Mouse (Mus musculus) stomach, embryonic 15.5 days (tissue): ENCODE results near the gene Pxn. TPM values are rescaled to one million over a fixed set of nuclear protein-coding genes. Genes with fewer than 3 reads are reported as not detected.

ENCODE experiments used
- ATAC-seq: fragments of 200-750 bp; cut with Nextera tagmentation; 2 replicates; pipeline ENCODE4 v1.8.0; 2017; ENCODE audit warnings: low read depth, moderate number of reproducible peaks, moderate TSS enrichment; ENCODE audit not compliant: insufficient read depth, low FRiP score
- H3K27ac ChIP-seq: fragments of 300-500 bp; sonication (generic); 2 replicates; pipeline ENCODE4 v1.5.1; 2015; ENCODE audit warnings: mild to moderate bottlenecking, inconsistent platforms
- H3K27me3 ChIP-seq: fragments of 300-500 bp; sonication (generic); replicated peaks from 2 replicates; pipeline ENCODE4 v1.6.1; 2015; ENCODE audit warnings: inconsistent platforms
- H3K36me3 ChIP-seq: fragments of 300-500 bp; sonication (generic); 2 replicates; pipeline ENCODE4 v1.6.1; 2015; ENCODE audit warnings: inconsistent platforms
- H3K4me1 ChIP-seq: fragments of 300-500 bp; sonication (generic); 2 replicates; pipeline ENCODE4 v1.6.1; 2015; ENCODE audit warnings: inconsistent platforms
- H3K4me2 ChIP-seq: fragments of 300-500 bp; sonication (generic); 2 replicates; pipeline ENCODE4 v1.6.1; 2015; ENCODE audit warnings: mild to moderate bottlenecking, inconsistent platforms
- H3K4me3 ChIP-seq: fragments of 300-500 bp; sonication (generic); replicated peaks from 2 replicates; pipeline ENCODE4 v1.5.1; 2015; ENCODE audit warnings: inconsistent platforms
- H3K9ac ChIP-seq: fragments of 300-500 bp; sonication (generic); 2 replicates; pipeline ENCODE4 v1.6.1; 2015; ENCODE audit warnings: inconsistent platforms
- H3K9me3 ChIP-seq: fragments of 300-500 bp; sonication (generic); 2 replicates; pipeline ENCODE4 v1.6.1; 2016; ENCODE audit warnings: inconsistent platforms
- WGBS: fragments of 180-500 bp; shearing (Covaris S2); methylation state at CpG from one replicate; pipeline ENCODE4 v1.1.7; 2015; 5-methylcytosine and 5-hydroxymethylcytosine counted together
- polyA plus RNA-seq: library from polyadenylated mRNA; unstranded; fragments of >200 nt; fragmentation: Nextera tagmentation; extraction: Ambion mirVana; gene quantifications from 2 replicates; pipeline ENCODE4 v1.2.1, GENCODE M21; 2015

The Pxn gene
- polyA plus RNA-seq, 1 experiment from 2014 or later = 37.0 TPM

DNA sequence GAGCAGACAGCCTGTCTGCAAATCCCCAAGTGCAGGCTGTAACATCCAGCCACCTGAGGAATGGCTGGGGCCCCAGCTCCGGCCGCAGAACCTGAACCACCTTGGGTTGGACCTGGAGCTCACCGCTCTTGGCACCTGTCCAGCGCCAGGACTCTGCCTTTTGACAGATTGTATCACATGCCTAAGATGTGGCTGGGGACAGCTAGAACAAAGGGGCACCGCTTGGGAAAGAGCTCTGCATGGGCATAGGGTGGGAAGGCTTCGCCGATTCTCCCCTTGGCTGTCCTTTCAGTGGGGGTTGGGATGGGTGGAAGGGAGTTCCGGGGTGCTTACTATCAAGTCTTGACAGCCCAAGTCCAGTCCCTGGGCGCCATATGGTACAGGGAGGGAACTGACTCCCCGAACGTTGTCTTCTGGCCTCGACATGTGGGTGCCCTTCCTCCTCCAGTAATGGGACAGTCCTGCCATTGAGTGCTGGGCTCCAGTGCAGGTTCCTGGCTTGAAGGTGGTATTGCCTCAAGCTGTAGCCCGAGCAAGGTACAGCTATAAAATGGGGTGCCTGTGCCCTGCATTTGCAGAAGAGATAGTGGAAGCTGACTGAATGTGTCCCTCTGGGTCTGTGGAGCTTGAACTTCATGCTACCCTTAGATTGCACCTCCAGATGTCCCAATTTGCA, 31.7 kb downstream of the Pxn start:
- no peak overlapping the region for H3K9ac ChIP-seq
- no peak overlapping the region for H3K4me3 ChIP-seq
- H3K36me3 ChIP-seq = no peaks in the 10 kb centered on the region
- peaks cover 51% of the 10 kb centered on the region for H3K4me1 ChIP-seq
- H3K27ac ChIP-seq = peak overlapping the region; percentile 21; the same call in 1 of the 2 replicates
- 53% methylated on average over 13 of the region's 13 CpGs for WGBS
- no peaks in the 10 kb centered on the region for H3K9me3 ChIP-seq
- H3K27me3 ChIP-seq = no peaks in the 10 kb centered on the region
- H3K4me2 ChIP-seq = peak overlapping the region; percentile 32; the same call in 1 of the 2 replicates
- no peak for ATAC-seq

DNA sequence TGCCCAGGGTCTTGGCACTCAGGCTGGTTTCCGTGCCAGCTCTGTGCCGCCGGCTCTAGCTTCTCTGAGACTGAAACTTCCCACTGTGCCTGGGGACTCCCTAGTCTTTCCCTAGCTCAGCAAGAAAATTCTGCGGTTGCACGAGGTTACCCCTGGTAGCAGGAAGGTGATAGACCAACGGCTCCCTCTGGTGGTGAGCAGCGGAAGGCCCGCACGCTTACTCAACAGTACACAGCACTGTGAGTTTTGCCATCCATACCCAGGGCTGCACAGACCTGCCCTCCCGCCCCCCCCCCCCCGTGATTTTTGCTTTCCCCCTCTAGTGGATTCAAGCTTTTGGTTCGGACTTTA, 32.2 kb downstream of the Pxn start:
- Histone ChIP-seq H3K9me3 (no peaks in the 10 kb centered on the region), H3K27ac (peak overlapping the region; percentile 21; the same call in 1 of the 2 replicates), H3K9ac (no peak overlapping the region), H3K4me3 (no peak overlapping the region), H3K4me1 (peaks cover 51% of the 10 kb centered on the region), H3K36me3 (no peaks in the 10 kb centered on the region), H3K27me3 (no peaks in the 10 kb centered on the region), H3K4me2 (peak overlapping the region; percentile 32; the same call in 1 of the 2 replicates)
- peak; percentile 72 for ATAC-seq
- under 1% methylated on average over 11 of the region's 12 CpGs for WGBS

DNA sequence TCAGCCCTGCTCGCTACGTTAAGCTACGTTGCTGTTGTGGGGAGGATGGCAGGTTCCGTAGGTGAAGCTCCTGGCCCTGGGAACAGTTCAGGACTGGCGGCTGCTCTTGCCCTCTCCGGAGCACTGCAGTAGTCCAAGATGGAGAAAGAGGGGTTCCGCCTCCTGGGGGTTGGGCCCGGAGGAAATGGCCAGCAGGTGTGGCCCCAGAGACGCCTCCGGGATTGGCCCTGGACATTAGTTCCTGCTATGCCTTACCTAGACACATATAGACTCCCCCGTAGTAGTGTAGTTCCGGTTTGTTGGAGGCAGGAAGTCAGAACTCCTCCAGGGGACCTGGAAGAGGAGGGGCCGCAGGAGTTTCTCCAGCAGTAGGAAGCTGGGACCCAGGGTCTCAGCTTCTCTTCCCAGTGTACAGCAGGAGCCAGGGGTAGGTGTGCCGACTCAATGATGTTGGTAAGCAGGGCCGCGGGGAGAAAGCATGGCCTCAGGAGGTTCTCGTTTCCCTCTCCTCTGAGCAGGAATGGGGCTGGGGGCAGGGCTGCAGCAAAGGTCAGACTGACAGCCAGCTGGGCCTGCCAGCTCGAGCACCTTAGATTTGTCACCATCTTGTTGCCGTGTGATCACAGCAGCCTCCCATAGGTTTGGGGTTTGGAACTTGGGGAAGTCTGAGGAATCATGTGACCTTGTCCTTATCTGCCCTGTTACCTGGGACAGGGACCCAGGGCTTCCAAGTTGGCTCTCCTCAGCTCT, 36.3 kb downstream of the Pxn start:
- Histone ChIP-seq H3K9me3 (no peaks in the 10 kb centered on the region), H3K36me3 (peaks cover 15% of the 10 kb centered on the region), H3K4me2 (peak overlapping the region; percentile 41), H3K4me3 (peak overlapping the region; percentile 27), H3K9ac (peak overlapping the region; percentile 19; the same call in 1 of the 2 replicates), H3K27ac (peak overlapping the region; percentile 86), H3K4me1 (peaks cover 46% of the 10 kb centered on the region), H3K27me3 (no peaks in the 10 kb centered on the region)
- WGBS = 46% methylated on average over 19 of the region's 19 CpGs
- ATAC-seq = peak; percentile 37

DNA sequence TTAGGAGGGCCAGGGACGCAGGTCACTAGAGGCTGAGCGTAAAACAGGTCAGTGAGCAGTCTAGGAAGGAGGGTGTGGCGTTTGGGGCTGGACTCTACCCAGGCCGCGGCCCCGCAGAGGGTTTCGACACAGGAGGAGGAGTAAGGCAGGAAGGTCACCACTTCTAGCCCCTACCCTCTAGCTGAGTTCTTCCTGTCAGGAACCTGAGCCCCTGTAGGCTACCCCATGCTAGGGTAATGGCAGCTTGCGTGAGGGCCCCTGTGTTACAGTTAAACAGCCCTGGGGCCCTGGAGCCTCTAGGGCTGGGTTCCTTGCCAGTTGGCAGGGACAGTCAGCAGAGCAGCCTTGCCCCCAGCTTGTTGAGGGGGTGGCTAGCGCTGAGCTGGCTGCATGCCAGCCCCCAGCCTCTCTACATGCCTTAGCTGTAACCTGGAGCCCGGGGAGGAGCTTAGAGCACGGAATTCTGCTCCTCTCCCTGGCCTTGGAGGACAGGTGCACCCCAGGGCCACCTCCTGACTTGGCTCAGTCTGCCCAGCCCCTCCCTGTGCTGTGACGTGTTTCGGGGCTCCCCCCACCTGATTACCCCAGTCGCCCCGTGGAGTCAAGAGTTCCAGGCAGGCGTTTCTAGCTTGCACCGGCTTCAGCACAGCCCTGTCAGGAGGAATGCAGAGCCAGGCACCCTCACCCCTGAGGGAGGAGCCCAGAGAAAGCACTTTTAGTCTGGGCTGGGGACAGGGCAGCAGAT, 37.2 kb downstream of the Pxn start:
- Histone ChIP-seq H3K27me3 (no peaks in the 10 kb centered on the region), H3K9me3 (no peaks in the 10 kb centered on the region), H3K27ac (peak overlapping the region; percentile 86), H3K4me1 (peaks cover 41% of the 10 kb centered on the region), H3K9ac (no peak overlapping the region), H3K4me3 (peak overlapping the region; percentile 27; the same call in 1 of the 2 replicates), H3K4me2 (peak overlapping the region; percentile 41), H3K36me3 (peaks cover 18% of the 10 kb centered on the region)
- ATAC-seq = peak; percentile 67
- 35% methylated on average over 17 of the region's 17 CpGs for WGBS

DNA sequence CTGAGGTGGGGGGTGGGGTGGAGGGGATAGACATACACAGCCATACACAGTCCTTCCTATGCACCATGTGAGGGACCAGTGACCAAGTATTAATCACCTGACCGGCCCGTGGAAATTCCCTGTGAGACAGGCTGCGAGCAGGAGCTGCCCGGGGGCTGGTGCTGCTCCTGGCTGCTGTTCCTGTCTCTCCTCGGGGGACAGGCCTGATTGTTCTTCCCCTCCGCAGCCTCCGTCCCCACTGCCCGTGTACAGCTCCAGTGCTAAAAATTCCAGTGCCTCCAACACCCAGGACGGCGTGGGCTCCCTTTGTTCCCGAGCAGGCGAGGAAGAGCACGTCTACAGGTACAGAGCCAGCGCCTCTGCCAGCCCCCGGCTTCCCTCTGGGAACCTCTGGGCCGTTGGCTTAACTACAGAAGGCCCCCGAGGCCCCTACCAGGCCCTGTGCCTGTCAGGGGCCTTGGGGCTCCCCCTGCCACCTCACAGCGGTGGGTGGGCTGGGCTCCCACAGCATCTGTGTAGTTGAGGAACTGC, 38.2 kb downstream of the Pxn start:
- no peak overlapping the region for H3K9ac ChIP-seq

DNA sequence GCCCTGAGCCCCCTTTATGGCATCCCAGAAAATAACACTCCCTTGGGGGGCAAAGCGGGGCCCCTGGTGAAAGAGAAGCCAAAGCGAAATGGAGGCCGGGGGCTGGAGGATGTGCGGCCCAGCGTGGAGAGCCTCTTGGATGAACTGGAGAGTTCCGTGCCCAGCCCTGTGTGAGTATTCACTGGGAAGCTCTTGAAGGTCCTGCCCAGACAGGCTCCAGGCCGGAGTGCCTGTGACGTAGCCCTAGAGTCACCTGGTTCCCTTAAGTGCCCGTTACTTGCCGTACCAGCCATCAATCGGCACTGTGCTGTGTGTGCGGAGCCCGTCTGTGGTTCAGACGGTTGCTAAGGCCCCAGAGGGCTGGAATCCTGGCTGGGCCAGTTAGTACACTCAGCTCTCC, 39.2 kb downstream of the Pxn start:
- no peak for ATAC-seq
- H3K27ac ChIP-seq = no peak overlapping the region
- H3K9me3 ChIP-seq = no peaks in the 10 kb centered on the region
- H3K4me1 ChIP-seq = peaks cover 41% of the 10 kb centered on the region
- H3K27me3 ChIP-seq = no peaks in the 10 kb centered on the region
- H3K4me3 ChIP-seq = no peak overlapping the region
- WGBS = 86% methylated on average over 14 of the region's 14 CpGs
- H3K36me3 ChIP-seq = peaks cover 27% of the 10 kb centered on the region
- H3K4me2 ChIP-seq = no peak overlapping the region
- H3K9ac ChIP-seq = no peak overlapping the region

More for the DNA sequence above, 38.2 kb downstream of the Pxn start:
- Histone ChIP-seq H3K36me3 (peaks cover 27% of the 10 kb centered on the region), H3K27me3 (no peaks in the 10 kb centered on the region), H3K4me1 (peaks cover 41% of the 10 kb centered on the region), H3K4me2 (no peak overlapping the region), H3K9me3 (no peaks in the 10 kb centered on the region), H3K27ac (no peak overlapping the region), H3K4me3 (no peak overlapping the region)
- WGBS = 63% methylated on average over 18 of the region's 18 CpGs
- ATAC-seq = no peak

DNA sequence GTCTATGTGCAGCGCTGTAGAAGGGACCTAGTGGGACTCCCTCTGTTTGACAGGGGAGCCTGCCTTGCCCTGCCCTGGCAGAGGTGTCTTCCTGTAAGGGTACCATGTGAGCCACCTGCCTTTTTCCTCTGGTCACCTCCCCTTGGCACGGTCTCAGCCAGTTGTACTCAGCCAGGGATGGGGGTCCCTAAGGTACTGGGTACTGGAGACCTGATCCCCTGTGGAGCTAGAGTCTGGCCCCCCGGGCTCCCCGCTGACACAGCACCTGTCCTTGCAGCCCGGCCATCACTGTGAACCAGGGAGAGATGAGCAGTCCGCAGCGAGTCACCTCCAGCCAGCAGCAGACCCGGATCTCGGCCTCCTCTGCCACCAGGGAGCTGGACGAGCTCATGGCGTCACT, 40.1 kb downstream of the Pxn start:
- no peak for ATAC-seq
- no peak overlapping the region for H3K27ac ChIP-seq
- H3K4me2 ChIP-seq = no peak overlapping the region
- H3K9ac ChIP-seq = no peak overlapping the region
- 88% methylated on average over 11 of the region's 11 CpGs for WGBS
- H3K4me1 ChIP-seq = peaks cover 41% of the 10 kb centered on the region
- H3K36me3 ChIP-seq = peaks cover 27% of the 10 kb centered on the region
- no peaks in the 10 kb centered on the region for H3K27me3 ChIP-seq
- no peaks in the 10 kb centered on the region for H3K9me3 ChIP-seq
- no peak overlapping the region for H3K4me3 ChIP-seq

DNA sequence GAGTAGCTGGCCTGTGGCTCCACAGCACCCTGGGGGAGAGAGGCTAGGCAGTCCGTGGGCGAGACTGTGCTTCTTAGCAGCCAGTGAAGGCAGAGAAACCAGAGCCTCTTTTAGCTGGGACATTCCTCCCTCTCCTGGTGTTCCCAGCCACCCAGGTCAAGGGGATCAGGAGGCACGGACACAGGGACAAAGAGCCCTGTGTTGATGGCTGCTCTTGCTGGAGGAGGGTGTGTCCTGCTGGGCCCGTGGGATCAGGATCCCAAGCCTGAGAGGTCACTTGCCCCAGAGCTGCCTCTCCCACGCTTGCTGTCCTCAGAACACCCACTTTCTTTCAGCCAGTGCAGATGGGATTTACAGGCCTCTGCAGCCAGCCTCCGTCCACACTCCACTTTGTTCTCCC, 40.5 kb downstream of the Pxn start:
- Histone ChIP-seq H3K4me2 (no peak overlapping the region), H3K4me1 (peaks cover 41% of the 10 kb centered on the region), H3K9me3 (no peaks in the 10 kb centered on the region), H3K36me3 (peaks cover 31% of the 10 kb centered on the region), H3K27ac (peak overlapping the region; percentile 26; the same call in 1 of the 2 replicates), H3K9ac (no peak overlapping the region), H3K4me3 (no peak overlapping the region), H3K27me3 (no peaks in the 10 kb centered on the region)
- ATAC-seq = no peak
- 62% methylated on average over 6 of the region's 6 CpGs for whole genome bisulfite sequencing

DNA sequence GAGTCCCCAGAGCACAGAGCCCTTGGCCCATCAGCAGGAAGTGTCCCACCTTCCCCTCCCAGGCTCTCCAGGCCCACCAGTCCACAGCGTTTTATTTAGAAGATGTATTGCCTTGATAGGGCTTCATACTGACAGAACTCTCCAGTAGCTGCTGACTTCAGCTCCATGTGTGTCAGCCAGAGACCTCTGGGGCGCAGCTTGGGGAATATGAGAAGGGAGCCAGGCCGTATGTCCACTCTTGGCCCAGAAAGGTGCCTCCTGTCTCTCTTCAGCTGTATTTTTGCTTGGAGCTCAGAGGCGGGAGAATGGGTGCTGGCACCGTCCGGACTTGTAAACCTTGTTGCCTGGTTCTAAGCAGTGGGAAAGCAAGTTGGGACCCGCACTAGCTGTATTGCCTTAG, 40.9 kb downstream of the Pxn start:
- H3K4me2 ChIP-seq = no peak overlapping the region
- peak overlapping the region; percentile 26; the same call in 1 of the 2 replicates for H3K27ac ChIP-seq
- ATAC-seq = no peak
- H3K9ac ChIP-seq = 0 out of 2 replicates have a peak overlapping the region, but pooled peaks have one; percentile 9
- H3K4me3 ChIP-seq = no peak overlapping the region
- peaks cover 37% of the 10 kb centered on the region for H3K4me1 ChIP-seq
- H3K36me3 ChIP-seq = peaks cover 34% of the 10 kb centered on the region
- H3K9me3 ChIP-seq = no peaks in the 10 kb centered on the region
- no peaks in the 10 kb centered on the region for H3K27me3 ChIP-seq
- 80% methylated on average over 7 of the region's 7 CpGs for WGBS

DNA sequence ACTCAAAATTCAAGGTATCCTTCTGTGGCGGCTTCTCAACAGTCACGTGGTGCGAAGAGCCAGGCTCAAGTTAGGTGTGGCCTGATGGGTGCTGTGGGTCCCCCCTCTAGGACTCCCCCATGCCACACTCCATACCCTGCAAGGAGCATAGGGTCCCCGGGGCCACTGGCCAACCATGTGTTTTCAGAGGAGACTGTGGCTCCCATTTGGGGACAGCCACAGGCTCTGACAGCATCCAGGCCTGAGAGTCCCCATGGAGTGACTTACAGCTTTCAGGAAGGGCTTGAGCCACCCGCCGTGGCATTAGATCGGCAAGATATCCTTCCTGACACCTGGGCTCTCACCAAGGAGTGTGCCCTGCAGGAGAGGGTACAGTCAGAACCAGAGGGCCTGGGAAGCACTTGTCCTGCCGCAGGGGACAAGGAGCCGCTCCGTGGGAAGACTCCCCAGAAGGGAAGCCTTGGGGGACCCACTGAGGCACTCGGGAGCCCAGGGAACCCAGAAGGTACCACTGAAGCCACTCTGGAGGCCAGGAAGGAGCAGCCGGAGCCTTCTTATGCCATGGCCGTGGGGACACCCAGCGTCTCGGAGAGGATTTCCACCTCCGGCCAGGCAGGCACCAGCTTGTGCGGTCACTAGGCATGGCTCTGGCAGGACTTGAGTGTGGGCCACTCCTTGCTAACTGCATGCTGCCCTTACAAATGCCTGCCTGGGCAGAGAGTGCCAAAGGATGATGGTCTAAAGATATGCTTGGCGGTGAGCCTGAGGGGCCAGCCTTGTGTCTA, 42.2 kb downstream of the Pxn start:
- Histone ChIP-seq H3K36me3 (peaks cover 47% of the 10 kb centered on the region), H3K27me3 (no peaks in the 10 kb centered on the region), H3K27ac (no peak overlapping the region), H3K4me3 (no peak overlapping the region), H3K9me3 (no peaks in the 10 kb centered on the region), H3K4me2 (no peak overlapping the region), H3K9ac (no peak overlapping the region), H3K4me1 (peaks cover 24% of the 10 kb centered on the region)
- 89% methylated on average over 18 of the region's 18 CpGs for WGBS
- no peak for ATAC-seq

DNA sequence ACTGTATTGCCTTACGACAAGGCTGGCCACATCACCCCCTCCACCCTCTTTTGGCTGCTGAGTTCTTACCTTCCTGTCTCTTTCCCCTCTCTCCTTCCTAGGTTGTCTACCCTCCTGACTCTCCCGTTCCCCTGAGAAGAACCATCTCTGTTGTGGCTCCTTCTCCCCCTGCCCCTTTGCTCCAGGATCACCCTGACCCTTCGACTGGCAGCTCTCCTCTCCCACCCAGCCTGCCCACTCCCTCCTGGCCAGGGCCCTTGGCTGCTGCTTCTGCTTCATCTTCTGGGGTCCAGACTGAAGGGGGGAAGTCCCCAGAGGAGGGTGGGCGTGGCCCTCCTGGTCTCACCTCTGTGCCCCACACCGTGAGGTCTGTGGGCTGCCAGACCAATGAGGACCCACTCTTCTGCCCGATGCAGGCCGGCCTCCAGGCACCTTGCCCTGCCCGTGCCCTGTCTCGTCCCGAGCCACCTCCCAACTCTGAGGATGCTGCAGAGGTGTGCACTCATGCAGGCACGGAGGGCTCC, 44.1 kb downstream of the Pxn start:
- no peak for ATAC-seq
- Histone ChIP-seq H3K9ac (no peak overlapping the region), H3K27me3 (no peaks in the 10 kb centered on the region), H3K4me2 (no peak overlapping the region), H3K4me3 (no peak overlapping the region), H3K4me1 (0 out of 2 replicates have a peak, but pooled peaks cover 12% of the 10 kb centered on the region), H3K9me3 (no peaks in the 10 kb centered on the region), H3K36me3 (peaks cover 48% of the 10 kb centered on the region), H3K27ac (no peak overlapping the region)
- whole genome bisulfite sequencing = 81% methylated on average over 11 of the region's 11 CpGs
